Mouse (Mus musculus) layer of hippocampus, postnatal 14 days (tissue): ENCODE data around the gene Kctd18. TPM values are rescaled to one million over a fixed set of nuclear protein-coding genes. Genes with fewer than 3 reads are reported as not detected.

Source experiments
- DNase-seq, 2 experiments: peaks; one replicate each; pipeline ENCODE4 v3.0.0; 2021 to 2022; ENCODE audit warnings: low spot score in 2 of 2, mixed read lengths in 1 of 2
- total RNA-seq, 2 experiments: library from RNA; stranded (reverse); gene quantifications; 2 replicates each; pipeline ENCODE4 v1.2.3; 2021

Kctd18 gene
- total RNA-seq, 2 experiments from 2014 or later, result 18.3 to 21.2 TPM

- DNase-seq, result no peak
These were observed 112.4 kb downstream of the Kctd18 start for GRCm38 (mm10) chr1:57906312-57906711.

- no peak for DNase-seq
These were observed 112.8 kb downstream of the Kctd18 start for GRCm38 (mm10) chr1:57905912-57906311.

Other genes with a start within 250 kb of the Kctd18 start
- gene Spats2l, start 244.8 kb downstream of the Kctd18 start, total RNA-seq, result 10 to 100 TPM; 33.0 to 33.3 TPM
- gene Sgo2a, start 23.0 kb downstream of the Kctd18 start, total RNA-seq, result 1 to 10 TPM in 1 of 2 experiments, under 1 TPM in 1; 0.95 to 1.4 TPM
- 1 to 10 TPM; 2.3 to 2.7 TPM for gene Aox1, start 11.0 kb upstream of the Kctd18 start, total RNA-seq
- gene Aox3, start 94.2 kb upstream of the Kctd18 start, total RNA-seq, result 1 to 10 TPM; 3.1 to 3.8 TPM
- 1 to 10 TPM; 3.5 to 3.8 TPM for gene Aox4, start 191.4 kb upstream of the Kctd18 start, total RNA-seq